Mouse (Mus musculus) right cerebral cortex, postnatal 4 days (tissue): Measurements from ENCODE around the gene Uso1.

ENCODE experiments used
- DNase-seq: peaks from one replicate; pipeline ENCODE4 v3.0.0-alpha.2; 2022

Uso1 gene

DNA sequence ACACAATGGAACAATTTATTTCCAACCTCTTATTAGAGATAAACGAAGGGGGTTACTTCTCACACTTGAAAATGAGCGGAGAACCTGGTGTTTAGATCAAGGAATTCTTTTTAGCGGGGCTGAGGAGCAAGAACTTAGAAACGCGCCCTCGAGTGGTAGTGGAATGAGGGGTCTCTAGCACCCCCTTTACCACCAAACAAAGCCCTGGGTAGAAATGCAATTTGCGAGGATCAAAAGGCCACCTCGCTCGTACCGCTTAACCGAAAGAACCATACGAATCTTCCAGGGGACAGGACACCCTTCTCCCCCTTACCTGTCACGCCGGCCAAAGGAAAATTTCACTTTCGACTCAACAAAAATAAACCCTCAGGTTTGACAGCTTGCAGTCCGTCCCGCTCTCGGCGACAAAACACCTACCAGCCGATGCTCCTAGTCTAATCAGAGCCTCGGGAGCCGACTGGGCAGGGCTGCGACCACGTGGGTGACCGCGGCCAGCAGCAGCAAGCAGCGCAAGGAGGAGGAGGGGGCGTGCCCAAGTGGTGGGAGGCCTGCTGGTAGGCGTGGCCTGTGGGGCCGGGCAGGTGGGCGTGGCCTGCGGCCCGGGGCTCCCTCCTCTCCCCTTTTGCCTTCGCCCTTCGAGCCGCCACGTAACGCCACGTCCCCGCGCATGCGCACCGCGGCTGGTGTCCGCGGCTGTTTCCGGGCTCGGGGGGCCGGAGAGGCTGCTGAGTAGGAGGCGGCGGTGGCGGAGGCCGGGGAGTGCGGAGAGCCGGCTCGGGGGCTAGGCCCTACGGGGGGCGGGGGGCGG is at the start of gene Uso1:
Gene Uso1 (plus strand): TSS at position 700 of the 808 bp plus-strand sequence.
- peak; percentile 98 for DNase-seq

DNA sequence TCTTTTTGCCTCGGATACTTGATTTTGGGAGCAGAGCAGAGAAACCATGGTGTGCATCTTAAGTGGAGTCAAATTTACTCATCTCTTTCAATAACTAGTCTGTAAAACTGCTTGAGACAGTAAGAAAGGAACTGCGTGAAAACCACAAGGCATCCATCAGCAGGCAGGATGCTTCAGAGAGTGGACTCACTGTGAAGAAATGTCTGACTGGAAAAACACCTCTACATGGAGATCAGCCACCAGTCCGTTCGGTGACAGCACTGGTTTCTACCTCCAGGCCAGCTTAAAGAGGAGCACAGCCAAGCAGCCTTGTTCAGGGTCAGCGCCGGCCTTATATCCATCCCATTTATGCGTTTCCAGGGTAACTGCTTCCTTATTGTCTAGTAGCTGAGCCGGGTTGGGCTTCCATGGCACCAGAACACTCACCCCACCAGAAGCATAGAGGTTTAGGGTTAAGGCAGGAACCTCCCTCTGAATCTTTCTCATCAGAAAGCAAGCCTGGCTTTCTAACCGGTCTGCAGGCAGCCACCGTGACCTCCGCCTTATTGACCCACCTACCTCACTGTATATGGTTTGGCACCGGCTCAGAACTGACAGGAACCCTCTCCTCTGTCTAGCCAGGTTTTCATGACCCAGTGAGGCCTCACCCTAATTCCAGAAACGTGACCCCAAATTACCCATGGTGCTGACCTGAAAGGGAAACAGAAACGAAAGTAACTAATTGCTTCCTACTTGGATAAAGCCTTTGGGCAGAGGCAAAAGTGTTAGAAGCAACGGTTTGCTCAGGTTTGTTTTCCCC is 44.3 kb upstream of the Uso1 start:
- DNase-seq: no peak

DNA sequence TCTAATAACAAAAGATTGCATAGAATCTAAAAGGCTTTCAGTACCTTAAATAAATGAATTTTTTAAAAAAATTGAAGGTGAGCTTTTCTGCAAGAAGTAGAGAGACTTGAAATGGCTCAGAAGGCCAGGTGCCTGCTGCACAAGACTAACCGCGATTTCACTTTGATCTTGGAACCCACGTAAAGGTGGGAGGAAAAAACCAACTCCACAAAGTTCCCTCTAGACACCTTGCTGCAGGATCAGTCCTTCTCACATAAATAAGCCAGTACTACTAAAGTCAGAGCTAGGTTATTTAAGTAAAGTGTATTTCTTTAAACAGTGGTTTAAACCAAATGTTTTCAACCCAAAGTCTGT is 43.7 kb upstream of the Uso1 start:
- no peak for DNase-seq

DNA sequence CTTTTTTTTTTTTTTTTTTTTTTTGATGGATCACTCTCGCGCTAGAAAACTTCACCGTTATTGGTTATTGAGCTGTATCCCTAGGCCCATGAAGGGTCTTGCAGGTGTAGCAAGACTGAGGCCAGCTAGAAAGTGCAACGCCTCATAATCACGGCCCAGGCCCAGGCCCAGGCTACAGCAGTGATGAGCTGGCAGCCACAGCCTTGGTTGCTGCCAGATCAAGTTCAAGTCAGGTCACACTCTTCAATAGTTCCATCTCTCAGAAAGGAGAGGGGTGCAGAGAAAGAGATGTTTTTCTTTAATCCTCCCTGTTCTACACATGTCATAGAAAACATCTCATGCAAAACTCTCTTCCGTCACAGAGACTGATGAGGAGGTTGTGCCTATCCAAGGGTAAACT is 41.0 kb upstream of the Uso1 start:
- DNase-seq: no peak

DNA sequence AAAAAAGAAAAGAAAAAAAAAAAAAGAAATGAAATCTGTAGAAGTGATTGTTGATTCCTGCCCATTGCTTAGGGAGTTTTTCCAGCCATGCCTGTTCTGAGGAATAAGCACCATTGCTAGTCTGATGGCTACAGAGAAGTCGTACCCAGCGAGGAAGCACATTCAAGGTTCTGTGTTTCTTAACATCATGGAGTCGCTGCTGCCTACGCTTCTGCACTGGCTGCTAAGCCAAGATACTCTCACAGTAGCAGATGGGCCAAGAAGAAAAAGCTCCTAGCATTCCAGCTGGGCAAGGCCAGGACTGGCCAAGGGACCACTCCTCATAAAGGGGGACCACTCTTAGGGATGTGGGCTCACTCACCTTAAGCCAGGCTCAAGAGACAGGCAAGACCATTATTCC is 40.0 kb upstream of the Uso1 start:
- DNase-seq: no peak

DNA sequence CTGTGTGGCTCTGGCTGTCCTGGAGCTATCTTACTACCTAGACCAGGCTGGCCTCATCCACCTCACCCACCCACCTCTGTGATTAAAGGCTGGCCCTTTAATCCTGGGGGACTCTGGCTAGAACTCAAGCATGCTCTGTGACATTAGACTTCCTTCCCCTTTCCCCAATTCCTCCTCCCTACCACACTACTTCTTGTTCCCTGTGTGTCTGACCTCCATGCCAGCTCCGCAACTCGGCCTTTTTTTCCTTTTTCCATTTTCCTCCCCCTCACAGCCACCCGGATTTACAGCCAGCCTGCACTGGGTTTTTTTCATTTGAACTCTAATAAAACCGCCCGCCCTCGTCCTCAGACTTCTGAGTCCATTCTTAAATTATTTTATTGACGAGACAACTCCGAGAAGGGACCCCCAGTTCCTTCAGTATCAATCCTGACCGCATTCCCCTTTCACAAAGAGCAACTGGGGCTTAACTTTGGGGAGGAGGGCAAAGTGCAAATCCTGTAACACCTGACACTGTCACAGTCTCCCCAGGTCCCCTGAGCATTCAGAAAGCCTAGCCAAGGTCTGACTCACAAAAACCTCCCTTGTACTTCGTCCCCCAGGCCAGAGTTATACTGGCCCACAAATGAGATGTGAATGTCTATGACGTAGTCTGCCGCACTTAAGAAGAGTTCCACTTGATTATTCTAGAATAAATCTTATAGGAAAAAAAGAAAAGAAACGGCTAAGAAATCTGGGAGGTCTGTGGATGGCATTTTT is 39.2 kb upstream of the Uso1 start:
- no peak for DNase-seq

DNA sequence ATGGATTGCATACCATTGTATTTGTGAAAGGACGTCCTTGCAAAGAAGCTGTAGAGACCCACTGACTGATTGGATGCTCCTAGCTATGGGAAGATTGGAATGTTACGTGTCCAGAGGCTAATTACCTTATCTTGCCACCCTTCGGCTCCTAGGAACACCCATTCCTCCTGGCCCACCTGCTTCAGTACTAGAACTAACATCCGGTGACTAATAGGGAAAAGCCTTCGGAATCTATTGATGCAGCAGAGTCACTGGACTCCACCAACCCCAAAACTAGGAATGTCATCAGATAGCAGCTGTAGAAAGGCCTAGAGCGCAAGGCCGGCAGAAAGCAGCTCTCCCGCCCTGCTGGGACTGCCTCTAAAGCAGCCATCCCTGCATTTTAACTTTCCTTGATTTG is 36.1 kb upstream of the Uso1 start:
- DNase-seq: no peak

DNA sequence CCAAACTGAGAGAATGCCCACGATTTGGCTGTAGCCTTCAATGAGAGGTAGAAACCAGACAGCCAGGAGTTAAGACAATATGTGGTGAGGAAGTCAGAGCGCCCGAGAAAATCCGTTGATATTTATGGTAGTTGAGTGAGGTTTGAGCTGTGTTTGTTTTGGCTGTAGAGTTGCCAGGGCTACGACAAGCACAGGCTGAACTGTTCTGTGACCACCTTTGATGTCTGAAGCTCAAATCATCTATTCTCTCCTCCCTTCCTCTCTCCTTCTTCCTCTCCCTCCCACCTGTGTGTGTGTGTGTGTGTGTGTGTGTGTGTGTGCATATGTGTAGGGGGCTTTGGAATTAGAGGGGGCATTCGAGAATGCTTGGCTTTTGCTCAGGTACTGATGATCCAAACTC is 34.7 kb upstream of the Uso1 start:
- no peak for DNase-seq

DNA sequence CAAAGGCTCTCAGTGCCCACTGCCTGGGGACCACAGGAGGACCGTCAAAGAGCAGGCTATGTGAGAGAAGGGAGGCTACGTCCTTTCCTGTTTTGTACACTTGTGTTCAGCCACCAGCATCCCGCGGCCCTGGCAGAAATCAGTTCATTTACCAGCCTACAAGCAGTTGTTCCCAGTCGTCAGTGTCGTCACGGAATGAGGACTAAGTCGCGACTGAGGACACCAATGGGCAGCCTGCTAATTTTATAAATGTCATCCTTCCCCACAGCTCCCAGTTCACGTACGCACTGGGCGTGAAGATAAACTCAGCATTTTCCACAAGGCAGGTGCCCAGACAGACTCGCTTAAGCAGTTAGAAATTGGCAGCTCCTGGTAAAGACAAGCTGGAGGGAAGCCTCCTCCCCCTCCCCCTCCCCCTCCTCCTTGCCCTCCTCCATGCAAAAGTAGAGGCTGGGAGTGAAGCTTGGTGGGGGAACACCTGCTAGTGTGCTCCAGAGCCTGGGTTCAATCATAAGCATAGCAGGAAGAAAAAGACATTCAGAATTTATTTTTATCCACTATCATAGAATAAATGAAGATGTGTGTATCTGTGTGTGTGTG is 33.8 kb upstream of the Uso1 start:
- no peak for DNase-seq

DNA sequence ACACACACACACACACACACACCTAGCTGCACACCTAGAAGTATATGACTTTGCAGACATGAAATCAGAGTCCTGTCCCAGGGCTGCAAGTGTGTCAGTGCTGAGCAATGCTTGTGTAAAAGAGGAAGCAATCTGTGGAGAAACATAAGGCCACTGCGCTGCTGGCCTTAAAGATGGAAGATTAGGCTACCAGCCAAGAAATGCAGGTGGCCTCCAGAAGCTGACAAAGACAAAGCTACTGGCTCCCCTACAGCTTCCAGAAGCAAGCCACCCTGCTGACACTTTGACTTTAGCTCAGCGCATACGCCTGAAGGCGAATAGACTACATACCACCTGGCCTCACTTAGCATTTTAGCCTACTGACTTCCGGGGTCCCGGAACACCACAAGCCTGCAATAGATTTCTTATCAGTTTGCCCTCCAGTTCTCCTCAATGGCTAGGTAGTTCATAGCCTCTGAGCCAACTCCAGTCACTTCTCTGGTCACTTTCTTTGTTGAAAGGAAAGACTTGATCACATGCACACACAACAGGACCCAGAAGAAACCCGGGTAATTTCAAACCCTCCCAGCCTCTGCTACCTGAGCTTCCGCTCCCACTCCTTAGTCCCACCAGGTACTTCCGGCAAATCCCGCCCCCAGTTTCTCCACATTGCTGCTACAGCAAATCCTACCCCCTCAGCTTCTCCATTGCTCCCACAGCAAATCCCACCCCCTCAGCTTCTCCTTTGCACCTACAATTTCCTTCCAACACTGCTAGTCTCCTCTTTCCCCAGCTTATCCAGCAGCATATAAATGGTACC is 31.2 kb upstream of the Uso1 start:
- no peak for DNase-seq

DNA sequence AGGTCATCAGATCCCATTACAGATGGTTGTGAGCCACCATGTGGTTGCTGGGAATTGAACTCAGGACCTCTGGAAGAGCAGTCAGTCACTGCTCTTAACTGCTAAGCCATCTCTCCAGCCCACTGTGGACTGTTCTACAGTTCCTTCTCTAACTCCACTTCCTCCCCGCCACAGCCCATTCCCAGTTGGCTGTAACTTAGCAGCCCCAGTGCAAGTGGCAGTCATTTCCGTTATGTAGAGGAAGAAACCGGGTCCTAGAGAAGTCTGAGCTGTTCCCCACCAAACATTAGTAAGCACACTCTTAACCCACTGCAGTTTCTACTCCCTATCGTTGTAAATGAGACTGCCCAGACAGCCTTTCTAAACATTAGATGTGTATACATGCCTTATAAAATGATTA is 30.5 kb upstream of the Uso1 start:
- DNase-seq: no peak

DNA sequence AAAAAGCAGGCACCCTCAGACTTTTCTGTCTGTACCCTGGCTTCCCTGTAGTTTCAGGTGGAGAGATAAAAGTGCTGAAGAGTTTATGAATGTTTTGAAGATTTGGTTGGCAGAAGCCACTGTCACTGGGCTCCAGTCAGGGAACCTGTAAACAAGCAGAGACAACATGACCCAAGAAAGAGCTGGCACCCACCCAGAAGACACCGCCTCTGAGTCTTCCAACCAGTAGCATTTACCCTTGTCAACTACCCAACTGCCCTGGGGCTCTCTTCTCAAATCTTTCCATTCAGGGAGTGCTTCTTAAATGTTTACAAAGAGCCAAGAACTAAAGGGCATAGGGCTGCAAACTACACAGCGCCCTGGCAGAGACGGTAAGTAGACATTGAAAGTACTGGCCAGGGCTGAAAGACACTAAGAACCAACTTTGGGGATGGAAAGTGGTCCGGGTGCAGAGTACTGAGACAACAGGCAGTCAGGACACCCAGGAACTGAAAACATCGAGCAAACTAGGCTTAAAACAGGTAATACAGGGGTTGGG is 26.9 kb upstream of the Uso1 start:
- no peak for DNase-seq

DNA sequence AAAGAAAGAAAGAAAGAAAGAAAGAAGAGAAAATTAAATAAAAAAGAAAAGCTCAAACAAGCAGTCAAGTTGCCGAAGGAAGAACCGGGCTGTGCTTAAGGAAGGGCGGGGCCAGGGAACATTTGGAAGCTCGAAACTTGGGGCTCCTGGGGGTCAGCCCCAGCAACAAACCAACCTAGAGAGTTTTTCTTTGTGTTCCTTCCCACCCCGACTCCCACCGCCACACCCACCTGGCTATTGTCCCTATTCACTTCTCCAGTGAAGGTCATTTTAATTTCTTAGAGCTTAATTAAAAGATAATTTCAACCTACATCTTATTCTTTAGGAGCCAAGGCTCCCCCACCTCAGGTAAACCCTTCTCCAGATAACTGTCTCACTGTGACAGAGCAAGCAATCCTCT is 25.6 kb upstream of the Uso1 start:
- no peak for DNase-seq

DNA sequence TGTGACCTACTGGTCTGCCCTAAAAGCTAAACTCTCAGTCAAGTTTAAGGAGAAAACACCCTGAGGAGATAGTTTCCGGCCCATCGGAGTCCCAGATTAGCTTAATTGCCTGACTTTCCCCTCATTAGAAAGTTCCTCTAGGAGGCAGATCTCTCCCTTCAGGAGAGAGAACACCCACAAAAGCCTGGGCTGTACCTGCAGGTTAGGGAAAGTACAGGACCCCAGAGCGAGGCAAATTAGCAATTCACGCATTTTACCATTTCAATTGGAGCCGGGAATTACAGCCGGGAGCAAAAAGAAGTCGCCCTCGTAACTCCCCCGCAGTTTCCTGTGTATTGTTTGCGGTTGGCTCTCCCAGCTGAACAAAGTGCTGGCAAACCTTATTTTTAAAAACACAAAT is 25.2 kb upstream of the Uso1 start:
- no peak for DNase-seq

DNA sequence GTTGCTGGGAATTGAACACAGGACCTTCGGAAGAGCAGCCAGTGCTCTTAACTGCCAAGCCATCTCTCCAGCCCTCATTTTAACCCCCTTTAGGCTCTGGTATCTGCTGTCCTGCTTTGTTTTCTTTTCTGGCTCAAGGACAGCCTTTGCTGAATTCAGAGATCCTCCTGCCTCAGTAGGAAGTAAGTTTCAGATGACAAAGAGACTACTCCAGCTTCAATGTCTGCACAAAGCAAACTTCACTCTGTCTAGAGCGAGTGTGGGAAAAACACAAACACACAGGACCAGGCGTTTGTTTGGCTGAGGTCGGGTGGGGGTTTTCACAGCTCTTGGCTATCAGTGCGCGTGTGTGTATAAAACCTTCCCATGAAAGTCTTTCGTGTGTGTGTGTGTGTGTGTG is 24.3 kb upstream of the Uso1 start:
- DNase-seq: no peak

DNA sequence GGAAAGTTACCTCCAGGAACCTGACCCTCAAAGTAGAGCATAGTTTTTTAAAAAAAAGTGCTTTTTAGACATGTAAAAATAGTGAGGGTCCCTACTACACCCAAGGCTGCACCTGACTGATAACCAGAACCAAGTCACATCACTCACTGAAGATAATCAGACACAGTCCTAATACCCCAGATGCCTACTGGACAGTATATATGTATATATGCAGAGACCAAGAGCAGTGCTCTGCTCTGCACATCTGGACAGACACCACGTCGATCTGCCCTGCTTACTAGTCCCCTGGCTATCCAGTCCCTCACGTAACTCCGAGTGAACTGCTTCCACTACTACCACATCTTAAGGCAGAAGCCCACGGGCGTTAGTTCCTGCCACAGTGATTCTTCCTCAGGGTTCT is 23.5 kb upstream of the Uso1 start:
- no peak for DNase-seq

DNA sequence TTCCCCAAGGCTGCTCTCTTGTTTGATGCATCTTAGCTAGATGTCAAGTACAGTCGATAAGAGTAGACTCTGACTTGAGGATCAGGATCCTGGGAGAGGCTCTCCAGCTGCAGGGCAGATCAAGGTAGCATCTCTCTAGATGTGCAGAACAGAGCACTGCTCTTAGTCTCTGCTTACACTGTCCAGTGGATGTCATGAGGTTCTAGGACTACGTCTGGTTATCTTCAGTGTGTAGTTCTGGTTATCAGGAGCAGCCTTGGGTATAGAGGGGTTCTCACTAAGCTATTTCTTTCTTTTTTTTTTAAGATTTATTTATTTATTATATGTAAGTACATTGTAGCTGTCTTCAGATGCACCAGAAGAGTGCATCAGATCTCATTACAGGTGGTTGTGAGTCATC is 22.8 kb upstream of the Uso1 start:
- DNase-seq: no peak

DNA sequence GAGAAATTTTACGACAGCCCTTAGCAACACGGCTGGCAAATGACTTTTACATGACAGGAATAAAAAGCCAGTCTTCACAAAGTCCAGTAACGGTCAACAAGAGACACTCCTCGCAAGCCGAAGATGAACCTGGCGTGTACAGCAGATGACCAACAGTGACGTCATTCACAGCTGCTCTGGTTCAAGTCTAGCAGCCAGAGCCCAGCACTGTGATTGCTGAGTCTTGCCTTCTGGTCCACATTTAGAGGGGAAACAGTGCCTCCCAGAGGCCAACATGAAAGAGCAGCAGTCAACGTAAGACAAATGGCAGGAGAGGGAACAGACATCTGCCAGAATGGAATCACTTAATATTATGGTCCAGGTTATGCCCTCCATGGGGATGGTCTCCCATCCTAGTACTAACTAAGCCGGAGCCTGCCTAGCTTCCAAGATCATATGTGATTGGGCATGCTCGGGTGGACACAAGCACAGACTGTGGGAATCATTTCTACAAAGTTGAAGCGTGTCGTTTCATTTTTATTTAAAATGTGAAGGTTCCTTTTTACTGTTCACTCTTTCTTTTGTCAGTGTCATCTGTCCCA is 19.8 kb upstream of the Uso1 start:
- DNase-seq: peak; percentile 41

DNA sequence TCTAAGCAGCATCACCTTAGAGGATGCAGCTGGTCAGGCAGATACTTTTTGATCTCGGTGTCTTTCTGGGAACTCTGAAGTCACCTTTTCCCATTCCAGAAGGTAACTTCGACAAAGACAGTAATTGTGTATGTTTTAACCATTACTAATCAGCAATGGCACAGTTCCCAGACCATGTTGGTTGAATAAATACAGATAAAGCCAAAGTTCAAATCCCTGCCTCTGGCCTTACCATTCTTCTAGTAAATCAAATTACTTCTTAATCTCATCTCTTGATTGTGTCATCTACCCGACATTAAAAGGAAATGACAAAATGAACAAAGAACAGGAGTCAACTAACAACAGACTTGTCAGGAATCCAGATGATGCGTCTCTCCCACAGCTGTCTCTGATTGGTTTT is 16.1 kb upstream of the Uso1 start:
- DNase-seq: no peak

DNA sequence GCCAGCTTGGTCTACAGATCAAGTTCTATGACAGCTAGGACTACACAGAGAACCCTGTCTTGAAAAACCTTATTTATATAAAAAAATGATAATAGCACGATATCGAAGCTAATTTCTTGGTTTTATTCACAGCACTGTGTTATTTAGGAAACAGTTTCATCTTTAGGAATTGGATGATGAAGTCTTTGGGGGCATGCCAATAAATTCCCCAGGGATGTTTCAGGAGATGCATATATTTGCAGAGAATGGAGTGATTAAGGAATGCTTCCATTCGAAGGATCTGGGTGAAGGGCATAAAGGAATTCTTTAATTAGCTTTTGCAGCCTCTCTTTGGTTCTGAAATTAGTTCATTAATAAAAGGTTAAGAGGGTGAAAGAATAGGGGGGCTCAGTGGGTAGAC is 12.3 kb upstream of the Uso1 start:
- DNase-seq: no peak

DNA sequence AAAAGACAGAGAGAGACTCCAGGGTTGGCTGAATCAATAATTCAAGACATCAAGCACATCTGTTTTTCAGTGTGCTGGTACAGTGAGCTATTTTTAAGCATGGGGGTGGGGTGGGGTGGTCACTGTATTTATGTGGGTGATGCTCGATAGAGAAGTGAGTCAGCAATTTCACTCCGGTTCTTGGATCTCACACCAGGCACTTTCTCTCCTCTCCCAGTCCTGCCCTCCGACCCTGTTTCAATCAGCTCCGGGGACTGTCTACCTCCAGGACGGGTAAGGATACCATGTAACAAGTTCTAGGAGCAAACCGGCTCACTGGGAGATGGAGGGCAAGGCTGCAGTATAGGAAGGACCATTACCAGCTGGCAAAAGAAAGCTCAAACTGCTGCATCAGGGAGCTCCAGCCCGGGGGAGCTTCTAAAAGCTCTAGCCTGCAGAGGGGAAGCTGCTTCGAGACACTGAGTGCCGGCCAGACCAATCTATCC is 10.6 kb upstream of the Uso1 start:
- DNase-seq: no peak

DNA sequence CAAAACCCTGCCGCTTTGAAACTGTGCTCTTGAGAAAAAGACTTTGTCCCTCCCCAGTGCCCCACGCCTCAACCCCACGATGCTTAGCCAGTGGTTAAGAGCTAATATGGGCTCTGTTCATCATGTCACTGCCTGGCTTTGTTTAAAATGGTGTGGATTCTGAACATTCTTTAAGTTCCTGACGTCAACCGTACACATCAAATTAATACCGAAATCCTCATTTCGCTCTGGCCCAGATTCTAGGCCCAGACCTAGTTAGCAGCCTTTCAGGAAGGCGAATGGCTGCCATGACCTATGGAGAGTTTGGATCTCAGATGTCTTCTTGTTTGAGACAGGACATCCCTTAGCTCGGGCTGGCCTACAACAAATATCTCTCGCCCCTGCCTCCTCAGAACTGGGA is 10.0 kb upstream of the Uso1 start:
- no peak for DNase-seq
